Mouse (Mus musculus) G1E (cell line): ENCODE measurements around the gene Gm36210. TPM values are rescaled to one million over a fixed set of nuclear protein-coding genes. Genes with fewer than 3 reads are reported as not detected.
"Not testable (repeated sequence)": the region's sequence is repeated elsewhere in the genome, so short reads cannot be mapped to it uniquely, and the experiment has no call there.

Source experiments
- ATAC-seq: 2 replicates; pipeline ENCODE4 v1.8.0; 2016; ENCODE audit warnings: mild to moderate bottlenecking; ENCODE audit not compliant: insufficient number of reproducible peaks, poor library complexity, low FRiP score, severe bottlenecking; ENCODE audit errors: extremely low read depth
- DNase-seq: peaks from one replicate; pipeline ENCODE4 v3.0.0; 2012; ENCODE audit warnings: low spot score
- H3K27me3 ChIP-seq: 2 replicates; pipeline ENCODE4 v1.6.1; 2012; ENCODE audit warnings: mild to moderate bottlenecking, low read length, inconsistent platforms; ENCODE audit not compliant: insufficient read depth
- H3K36me3 ChIP-seq: replicated peaks from 2 replicates; pipeline ENCODE3; 2012; ENCODE audit warnings: mild to moderate bottlenecking, inconsistent platforms
- H3K4me1 ChIP-seq: 2 replicates; pipeline ENCODE4 v1.6.1; 2012; ENCODE audit warnings: low read depth, low read length, inconsistent platforms, mixed read lengths; ENCODE audit not compliant: insufficient read depth
- H3K4me3 ChIP-seq: 2 replicates; pipeline ENCODE4 v1.5.1; 2012; ENCODE audit warnings: low read depth, mild to moderate bottlenecking, inconsistent platforms, low read length, moderate library complexity, mixed read lengths
- H3K9me3 ChIP-seq: replicated peaks from 2 replicates; pipeline ENCODE4 v1.6.1; 2012; ENCODE audit warnings: inconsistent platforms
- CTCF ChIP-seq: IDR thresholded peaks from 2 replicates; pipeline ENCODE4 v1.5.1; 2012; ENCODE audit warnings: low read depth, low read length, inconsistent platforms, mixed read lengths
- GATA1 ChIP-seq: IDR thresholded peaks from 2 replicates; pipeline ENCODE4 v1.6.1; 2012; ENCODE audit warnings: borderline replicate concordance, low read length, inconsistent platforms, mixed read lengths
- GATA2 ChIP-seq: IDR thresholded peaks from 2 replicates; pipeline ENCODE4 v1.6.1; 2012; ENCODE audit warnings: low read depth, low read length, inconsistent platforms, borderline replicate concordance
- POLR2AphosphoS5 ChIP-seq: IDR thresholded peaks from 2 replicates; pipeline ENCODE4 v1.6.1; 2012; ENCODE audit warnings: low read depth, low read length, inconsistent platforms; ENCODE audit not compliant: insufficient replicate concordance
- TAL1 ChIP-seq: conservative IDR thresholded peaks from 2 replicates; pipeline ENCODE4 v1.6.1; 2012; ENCODE audit warnings: low read depth, low read length, inconsistent platforms, mixed read lengths
- polyA plus RNA-seq: library from polyadenylated mRNA; stranded (reverse); fragments of >175 nt; gene quantifications from 2 replicates; pipeline ENCODE4 v1.2.3, GENCODE M21; 2012
- total RNA-seq, 2 experiments: library from RNA; stranded (forward) in 1 of 2; stranded (reverse) in 1 of 2; fragments of 200-1000 nt in 1 of 2; fragments of >200 nt in 1 of 2; fragmentation: Nextera tagmentation in 1 of 2; gene quantifications; 2 replicates each; pipeline ENCODE4 v1.2.3; 2014 to 2017

The Gm36210 gene
- total and polyA plus RNA-seq, 3 experiments: not detected

DNA sequence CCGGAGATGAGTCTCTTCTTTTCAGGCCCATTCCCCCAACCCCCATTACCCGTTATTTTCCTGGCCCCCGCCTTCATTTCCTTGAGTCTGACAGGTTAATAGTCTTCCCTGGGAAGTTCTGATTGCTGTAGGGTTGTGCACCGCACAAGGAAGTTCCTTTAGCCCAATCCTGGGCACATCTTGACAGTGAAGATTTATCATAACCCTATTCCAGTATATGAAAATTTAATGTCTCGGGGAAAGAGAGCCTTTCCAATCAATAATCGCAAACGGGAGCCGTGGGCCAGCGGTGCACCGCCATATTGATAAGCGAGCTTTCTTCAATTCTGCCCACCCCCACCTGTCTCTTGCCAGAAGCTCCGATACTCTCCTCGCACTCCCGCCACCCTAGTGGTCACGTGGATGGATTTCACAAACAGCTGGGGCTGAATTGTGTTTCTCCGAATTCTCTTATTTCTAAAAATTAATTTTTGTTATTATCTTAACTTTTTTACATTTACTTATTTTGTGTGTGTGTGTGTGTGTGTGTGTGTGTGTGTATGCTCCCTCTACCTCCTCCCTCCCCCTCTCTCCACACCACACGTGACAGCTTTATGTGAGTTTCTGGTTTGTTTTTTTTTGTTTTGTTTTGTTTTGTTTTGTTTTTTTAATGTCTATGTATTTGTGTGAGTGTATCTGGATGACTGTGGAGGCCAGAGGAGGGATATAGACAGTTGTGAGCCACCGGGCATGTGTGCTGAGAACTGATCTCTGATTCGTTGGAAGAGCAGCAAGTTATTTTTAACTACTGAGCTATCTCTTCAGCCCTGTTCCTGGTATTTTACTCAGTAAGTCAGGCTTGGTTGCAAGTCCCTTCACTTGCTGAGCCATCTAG, 6.4 kb downstream of the Gm36210 start:
- peaks cover 3% of the 10 kb centered on the region; the same call in 1 of the 2 replicates for H3K27me3 ChIP-seq
- ATAC-seq (no peak), DNase-seq (no peak)
- TF ChIP-seq POLR2AphosphoS5: no peak
- TF ChIP-seq CTCF: no peak
- TF ChIP-seq TAL1: no peak
- no peak for TF ChIP-seq GATA1
- TF ChIP-seq GATA2: no peak
- peaks cover 4% of the 10 kb centered on the region for H3K9me3 ChIP-seq
- no peaks in the 10 kb centered on the region for H3K4me1 ChIP-seq
- peaks cover 11% of the 10 kb centered on the region for H3K36me3 ChIP-seq
- H3K4me3 ChIP-seq: no peak overlapping the region

DNA sequence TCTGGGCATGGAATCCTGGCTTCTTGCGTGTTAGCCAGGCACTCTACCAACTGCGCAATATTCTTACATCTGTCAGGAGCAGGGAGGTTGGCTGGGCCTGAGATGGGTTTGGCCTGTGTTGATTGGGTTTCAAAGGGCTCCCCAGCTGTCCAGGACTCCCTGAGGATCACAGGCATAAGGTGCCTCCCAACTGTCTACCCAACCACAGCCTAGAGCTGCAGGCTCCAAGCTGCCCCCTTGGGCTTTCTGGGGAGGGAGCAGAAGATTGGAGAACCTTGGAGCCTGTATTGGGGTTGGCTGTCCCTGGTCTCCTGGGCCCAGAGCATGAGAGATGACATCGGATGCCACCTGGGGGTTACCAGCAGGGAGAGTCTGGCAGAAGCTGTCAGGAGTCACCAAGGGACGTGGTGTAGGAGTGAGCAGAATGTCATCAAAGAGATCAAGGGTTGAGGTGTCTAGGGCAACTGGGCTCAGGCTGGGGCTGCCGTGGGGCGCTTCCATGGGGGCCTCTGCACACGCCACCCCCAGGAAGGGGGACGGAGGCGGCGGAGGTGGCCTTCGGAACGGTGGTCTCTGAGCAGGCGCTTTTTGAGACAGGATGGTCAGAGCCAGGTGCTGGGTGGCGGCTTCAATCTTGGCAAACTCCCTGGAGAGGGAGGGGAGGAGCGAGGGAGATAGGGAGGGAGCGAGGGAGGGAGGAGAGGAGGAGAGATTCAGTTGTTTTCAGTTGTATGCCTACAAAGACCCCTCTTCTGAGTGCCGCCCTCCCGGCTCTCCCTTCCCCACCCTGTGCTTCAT, 7.3 kb downstream of the Gm36210 start:
- no peak for ATAC-seq

GRCm38 (mm10) chr7:4895186-4895585, 11.1 kb downstream of the Gm36210 start:
- no peak for TF ChIP-seq CTCF
- TF ChIP-seq POLR2AphosphoS5: no peak
- TF ChIP-seq GATA1: no peak
- no peak for TF ChIP-seq TAL1
- no peak for TF ChIP-seq GATA2
- Histone ChIP-seq H3K9me3 (no peaks in the 10 kb centered on the region), H3K36me3 (peaks cover 39% of the 10 kb centered on the region), H3K4me1 (no peaks in the 10 kb centered on the region), H3K27me3 (no peaks in the 10 kb centered on the region), H3K4me3 (no peak overlapping the region)
- ATAC-seq (no peak), DNase-seq (no peak)

More for the DNA sequence above, 7.3 kb downstream of the Gm36210 start:
- Histone ChIP-seq H3K4me1 (no peaks in the 10 kb centered on the region), H3K27me3 (peaks cover 3% of the 10 kb centered on the region; the same call in 1 of the 2 replicates), H3K4me3 (no peak overlapping the region), H3K9me3 (peaks cover 4% of the 10 kb centered on the region), H3K36me3 (peaks cover 18% of the 10 kb centered on the region)
- no peak for TF ChIP-seq POLR2AphosphoS5
- DNase-seq: no peak

GRCm38 (mm10) chr7:4886680-4887079, 19.6 kb downstream of the Gm36210 start:
- ATAC-seq: no peak
- Histone ChIP-seq H3K36me3 (peaks cover 37% of the 10 kb centered on the region), H3K27me3 (no peaks in the 10 kb centered on the region), H3K4me1 (no peaks in the 10 kb centered on the region), H3K4me3 (no peak overlapping the region), H3K9me3 (no peaks in the 10 kb centered on the region)
- no peak for TF ChIP-seq CTCF
- TF ChIP-seq TAL1: no peak
- TF ChIP-seq GATA1: no peak
- no peak for TF ChIP-seq GATA2
- TF ChIP-seq POLR2AphosphoS5: no peak
- DNase-seq: no peak

GRCm38 (mm10) chr7:4879036-4879435, 27.3 kb downstream of the Gm36210 start:
- not testable (repeated sequence) for H3K4me3 ChIP-seq, H3K36me3 ChIP-seq, ATAC-seq, DNase-seq, H3K27me3 ChIP-seq, H3K9me3 ChIP-seq
- peaks cover 26% of the 10 kb centered on the region for H3K4me1 ChIP-seq

- ATAC-seq (no peak), DNase-seq (no peak)
- no peak overlapping the region for H3K4me3 ChIP-seq
- H3K9me3 ChIP-seq: no peaks in the 10 kb centered on the region
- H3K4me1 ChIP-seq: peaks cover 29% of the 10 kb centered on the region
- H3K27me3 ChIP-seq: no peaks in the 10 kb centered on the region
- no peak for TF ChIP-seq POLR2AphosphoS5
- TF ChIP-seq CTCF: no peak
- no peak for TF ChIP-seq TAL1
- H3K36me3 ChIP-seq: peaks cover 4% of the 10 kb centered on the region
Observed at GRCm38 (mm10) chr7:4878186-4878585, 28.1 kb downstream of the Gm36210 start.
